Mouse (Mus musculus) CD8-positive naive resting alpha-beta T cell, adult 2 months (primary cell): ENCODE results near the gene Pacrg.

Experiments
- DNase-seq, 2 experiments: peaks; one replicate each; pipeline ENCODE4 v3.0.0; 2022; ENCODE audit warnings: low read depth in 2 of 2, low spot score in 2 of 2

The Pacrg gene

DNA sequence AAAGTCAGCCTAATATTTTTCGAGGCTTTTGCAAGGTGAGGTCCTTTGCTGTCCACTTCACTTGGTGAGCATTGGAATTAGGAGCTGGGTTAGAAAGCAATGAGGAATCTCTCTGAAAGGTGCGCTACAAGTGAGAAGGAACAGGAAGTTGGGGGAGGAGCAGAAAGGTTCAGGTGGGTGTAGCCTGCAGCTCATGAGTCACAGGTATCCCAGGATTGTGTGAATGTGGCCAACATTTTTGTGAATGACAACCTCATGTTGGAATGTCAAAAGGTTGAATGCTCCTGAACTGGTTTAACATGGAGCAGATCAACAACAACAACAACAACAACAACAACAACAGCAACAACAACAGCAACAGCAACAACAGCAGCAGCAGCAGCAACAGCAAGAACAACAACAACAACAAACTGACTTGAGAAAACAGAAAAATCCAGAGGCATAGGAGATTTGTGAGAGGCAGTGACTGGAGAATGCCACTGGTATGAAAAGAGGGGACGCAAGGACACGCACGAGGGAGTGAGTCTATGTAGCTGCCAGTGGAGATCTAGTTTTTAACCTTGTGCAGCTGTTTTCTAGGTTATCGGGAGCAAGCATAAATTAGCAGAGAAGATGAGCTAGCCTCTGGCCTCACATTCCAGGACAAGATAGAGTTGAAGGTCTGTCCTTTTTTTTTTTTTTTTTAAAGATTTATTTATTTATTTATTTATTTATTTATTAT is 341.0 kb downstream of the Pacrg start:
- no peak for DNase-seq

DNA sequence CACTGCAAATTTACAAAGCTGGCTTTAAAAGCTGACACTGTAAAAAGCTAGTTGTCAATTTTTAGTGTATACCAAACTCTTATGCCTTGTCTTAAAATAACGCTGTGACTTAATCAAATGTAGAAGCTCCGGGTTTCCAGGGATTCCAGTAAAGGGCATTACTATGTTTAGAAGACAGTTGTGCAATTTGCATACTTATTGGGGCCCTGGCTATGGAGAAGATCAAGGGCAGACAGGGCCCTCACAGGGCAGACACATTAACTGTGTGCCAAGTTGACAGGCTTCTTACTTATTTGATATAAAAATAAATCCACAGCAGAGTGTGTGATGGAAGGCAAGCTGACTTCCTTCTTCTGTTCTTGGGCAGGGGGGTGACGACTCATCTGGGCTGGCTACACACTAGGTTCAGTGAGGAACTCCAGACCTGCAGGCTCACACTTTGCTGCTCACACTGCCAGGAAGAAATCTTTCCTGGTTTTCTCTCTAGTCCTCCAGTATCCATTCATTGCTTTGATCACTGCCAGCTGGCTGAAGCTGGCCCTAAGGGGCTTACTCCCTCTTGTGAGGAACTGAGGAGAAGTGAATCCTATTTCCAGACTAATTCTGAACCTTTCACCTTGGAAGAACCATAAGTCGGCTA is 342.2 kb downstream of the Pacrg start:
- DNase-seq: no peak

- no peak for DNase-seq
These were observed 344.0 kb downstream of the Pacrg start for GRCm38 (mm10) chr17:10496066-10496465.

GRCm38 (mm10) chr17:10495588-10495987 is 344.5 kb downstream of the Pacrg start:
- no peak for DNase-seq

GRCm38 (mm10) chr17:10493124-10493523 is 347.0 kb downstream of the Pacrg start:
- no peak for DNase-seq

DNA sequence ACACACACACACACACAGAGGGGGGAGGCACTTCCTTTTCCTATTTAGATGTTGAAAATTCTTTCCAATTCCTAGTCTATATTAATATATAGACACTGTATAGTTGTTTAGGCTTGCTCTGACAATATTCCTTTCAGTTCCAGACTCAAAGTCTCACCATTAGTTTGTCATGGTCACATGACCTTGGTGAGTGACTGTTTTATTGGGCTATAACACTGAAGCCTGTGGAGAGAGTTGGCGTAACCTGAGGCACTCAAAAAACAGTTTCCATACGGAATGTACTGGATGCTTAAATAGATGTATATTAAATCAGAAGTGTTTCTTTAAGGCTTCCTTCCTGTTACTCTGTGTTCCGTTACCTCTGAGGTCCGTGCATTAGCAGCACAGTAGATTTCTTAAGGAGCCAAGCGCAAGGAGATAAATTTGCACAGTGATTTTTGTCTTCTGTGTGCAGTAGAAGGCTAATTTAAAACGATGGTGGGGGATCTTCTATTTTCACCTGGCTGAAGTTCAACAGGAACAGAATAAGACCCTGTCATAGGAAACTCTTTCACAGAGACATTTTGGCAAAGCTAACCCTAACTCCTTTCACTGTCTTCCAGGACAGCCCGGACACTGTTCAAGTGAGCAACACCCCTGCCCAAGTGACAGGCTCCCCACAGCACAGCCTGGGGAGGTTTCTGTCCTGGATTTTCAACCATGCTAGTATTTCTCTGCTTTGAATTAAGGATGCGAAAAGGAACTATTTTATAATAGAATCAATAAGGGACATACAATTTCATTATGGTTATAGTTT is 349.5 kb downstream of the Pacrg start:
- no peak for DNase-seq

- DNase-seq: no peak
These were observed 351.2 kb downstream of the Pacrg start for GRCm38 (mm10) chr17:10488873-10489272.

DNA sequence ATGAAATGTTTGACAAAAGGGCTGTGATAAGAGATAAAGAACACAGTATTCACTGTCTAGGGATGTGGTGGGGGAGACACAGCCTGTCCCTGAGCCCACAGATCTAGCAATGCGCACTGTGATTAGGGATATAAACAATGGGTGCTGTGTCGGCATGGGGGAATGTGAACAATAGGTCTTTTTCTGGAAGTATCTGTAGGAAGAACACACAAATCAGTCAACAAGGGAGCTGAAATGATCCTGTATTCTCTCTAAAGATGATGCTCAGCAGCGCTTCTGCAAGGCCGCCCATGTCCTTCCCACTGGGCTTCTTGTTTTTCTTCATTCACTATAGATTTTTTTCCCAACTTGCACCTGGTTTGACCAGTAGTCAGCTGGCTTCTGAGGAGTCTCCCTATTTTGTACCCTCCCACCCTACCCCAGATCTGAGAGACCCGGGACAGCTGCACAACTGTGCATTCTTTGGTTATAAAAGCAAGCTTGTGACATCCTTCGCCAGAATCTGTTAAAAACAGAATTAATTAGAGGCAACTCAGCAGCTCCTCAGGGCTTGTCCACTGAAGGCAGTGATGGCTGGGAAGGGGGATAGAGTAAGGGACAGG is 356.1 kb downstream of the Pacrg start:
- DNase-seq: no peak

DNA sequence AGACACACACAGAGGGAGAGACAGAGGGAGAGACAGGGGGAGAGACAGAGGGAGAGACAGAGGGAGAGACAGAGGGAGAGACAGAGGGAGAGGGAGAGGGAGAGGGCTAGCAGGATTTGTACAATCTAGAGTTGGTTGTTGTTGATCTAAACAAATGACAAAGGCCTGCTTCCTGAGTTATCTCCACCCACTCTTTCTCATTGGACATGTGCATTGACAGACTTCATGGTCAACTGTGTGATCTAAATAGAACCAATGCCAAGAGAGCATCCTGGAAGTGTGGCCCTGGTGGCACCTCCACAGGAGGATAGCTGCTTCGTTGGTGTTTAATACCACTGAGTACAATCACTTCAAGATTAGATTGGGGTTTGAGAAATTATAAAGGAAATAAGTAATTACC is 359.0 kb downstream of the Pacrg start:
- DNase-seq: no peak

GRCm38 (mm10) chr17:10479020-10479707 is 360.9 kb downstream of the Pacrg start:
- DNase-seq: no peak

DNA sequence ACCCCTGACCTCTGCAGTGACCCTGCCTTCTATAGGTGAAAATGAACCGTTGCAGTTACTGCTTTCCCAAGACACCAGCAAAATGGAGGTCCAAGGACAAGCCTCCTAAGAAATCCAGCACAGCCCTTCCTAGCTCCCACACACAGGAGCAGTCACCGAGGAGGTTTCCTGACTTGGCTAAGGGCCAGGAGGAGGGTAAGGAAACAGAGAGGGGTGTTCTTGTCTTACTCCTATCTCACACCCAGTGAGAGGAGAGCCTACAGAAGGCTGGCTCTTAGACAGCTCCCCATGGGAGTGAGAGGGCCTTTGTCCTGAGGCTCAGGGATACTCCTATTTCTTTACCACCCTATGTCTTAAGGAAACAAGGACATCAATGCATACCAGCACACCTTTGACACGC is 361.7 kb downstream of the Pacrg start:
- no peak for DNase-seq

DNA sequence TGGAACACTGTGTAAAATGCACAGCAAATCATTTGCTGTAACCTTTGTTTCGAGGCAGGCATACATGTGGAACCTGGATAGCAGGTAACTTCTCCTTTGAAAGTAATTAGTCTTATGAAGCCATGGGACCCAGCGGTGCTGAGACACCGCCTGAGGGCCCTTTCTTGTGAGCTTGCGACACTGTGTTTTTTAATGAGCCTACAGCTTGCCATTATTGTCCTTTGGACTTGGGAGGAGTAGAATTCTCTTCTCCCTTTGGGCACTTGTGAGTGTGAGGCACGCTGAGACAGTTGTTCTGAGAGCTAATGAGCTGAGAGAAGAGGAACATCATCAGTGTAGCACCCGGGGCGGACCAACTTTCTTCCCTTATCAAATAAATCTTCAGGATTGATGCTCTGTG is 363.3 kb downstream of the Pacrg start:
- no peak for DNase-seq

- DNase-seq: no peak
These were observed 365.1 kb downstream of the Pacrg start for GRCm38 (mm10) chr17:10474972-10475371.

DNA sequence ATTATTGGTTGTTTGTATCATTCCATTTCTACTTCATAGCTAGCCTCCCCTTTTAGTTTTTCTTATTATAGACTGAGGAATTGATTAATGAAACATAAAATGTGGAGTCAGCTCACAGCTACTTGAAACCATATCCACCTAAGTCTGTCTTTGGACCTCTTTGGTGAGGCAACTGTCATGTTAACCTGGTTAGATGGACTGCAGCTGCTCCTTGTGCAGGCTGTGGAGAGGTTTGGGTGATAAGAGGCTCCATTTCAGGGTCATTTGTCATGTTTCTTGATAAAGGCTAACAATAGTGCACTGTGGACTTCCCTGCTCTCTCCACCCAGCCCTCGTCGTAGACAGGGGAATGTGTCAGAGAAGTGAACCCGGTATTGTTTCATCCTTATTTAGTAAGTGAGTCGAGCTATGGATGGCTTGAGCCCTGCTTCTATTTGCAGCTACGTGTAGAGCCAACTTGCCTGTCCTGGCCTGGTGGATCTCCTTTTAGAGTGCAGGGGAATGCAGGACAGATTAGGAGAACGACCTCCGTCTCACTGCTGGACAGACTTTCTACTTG is 366.2 kb downstream of the Pacrg start:
- no peak for DNase-seq

DNA sequence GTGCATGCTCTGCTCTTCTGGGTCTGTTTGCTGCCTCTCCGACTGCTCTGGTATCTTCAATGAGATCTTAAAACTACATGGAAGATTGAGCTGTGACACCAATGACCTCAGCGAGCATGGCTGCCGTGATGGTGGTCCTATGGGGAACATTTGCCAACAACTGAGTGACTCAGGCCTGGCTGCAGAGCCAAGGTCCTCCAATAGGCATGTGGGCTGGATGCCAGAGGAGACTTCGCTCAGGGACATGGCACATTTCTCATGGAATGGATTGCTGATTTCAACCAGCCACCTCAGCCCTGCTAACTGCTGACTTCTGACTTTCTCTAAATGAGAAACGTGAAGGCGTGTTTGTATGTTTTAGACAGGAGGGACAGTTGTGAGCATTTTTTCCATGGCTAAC is 366.9 kb downstream of the Pacrg start:
- no peak for DNase-seq

- DNase-seq: no peak
These were observed 370.1 kb downstream of the Pacrg start for GRCm38 (mm10) chr17:10469874-10470568.

- DNase-seq: no peak
These were observed 373.0 kb downstream of the Pacrg start for GRCm38 (mm10) chr17:10467102-10467501.

DNA sequence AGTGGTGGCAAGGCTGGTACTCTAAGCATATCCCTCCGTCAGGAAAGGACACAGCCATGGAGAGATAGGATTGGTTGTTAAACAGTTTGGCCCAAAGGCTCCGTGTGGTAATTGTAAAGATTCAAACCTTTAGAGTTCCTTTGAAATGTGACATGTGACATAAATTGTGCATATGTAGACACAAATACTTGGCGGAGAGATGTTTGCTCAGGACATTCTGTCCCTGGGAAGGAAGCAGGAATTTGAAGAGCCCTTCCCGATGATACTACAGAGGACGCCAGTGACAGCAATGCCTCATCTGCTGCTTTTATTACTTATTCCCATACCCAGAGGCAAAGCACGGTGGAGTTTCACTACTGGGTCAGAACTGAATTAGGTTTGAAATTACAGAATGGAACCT is 374.6 kb downstream of the Pacrg start:
- no peak for DNase-seq

DNA sequence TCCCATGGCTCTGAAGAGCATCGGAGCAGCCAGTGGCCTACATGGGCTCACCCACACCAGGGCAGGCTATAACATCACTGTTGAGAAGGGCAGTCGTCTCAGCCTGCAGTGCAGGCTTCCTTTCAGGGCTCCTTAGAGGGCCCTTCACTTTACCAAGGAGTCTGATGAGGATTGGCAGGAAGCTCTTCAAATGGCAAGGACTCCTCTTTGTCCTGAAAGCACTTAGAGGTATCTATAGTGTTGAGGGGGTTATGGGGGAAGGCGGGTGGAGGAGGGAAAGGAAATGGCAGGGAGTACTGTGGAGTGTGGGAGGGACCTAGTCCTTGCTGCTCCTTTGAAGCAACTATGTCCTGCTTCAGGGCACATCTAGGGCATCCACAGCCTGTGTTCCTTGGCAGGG is 375.4 kb downstream of the Pacrg start:
- DNase-seq: no peak

DNA sequence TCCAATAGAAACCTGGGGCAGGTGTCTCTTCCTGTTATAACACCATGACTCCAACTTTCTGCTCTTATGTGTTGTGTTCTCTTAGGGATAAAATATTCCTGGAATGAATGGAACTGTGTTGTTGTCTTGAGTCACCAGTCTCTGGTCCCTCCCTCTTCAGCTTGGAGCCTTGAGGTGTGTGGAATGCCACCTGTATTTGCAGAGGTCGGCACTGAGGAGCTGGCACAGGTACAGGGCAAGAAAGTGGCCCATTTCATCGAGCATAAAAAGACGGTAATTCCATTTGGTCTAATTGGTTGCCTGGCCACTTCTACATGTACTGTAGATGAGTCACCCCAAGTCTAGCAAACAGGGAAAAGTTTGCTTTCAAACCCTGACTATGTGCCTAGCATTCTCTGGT is 376.5 kb downstream of the Pacrg start:
- no peak for DNase-seq
